Mouse (Mus musculus) 3T3-L1 (cell line): ENCODE data around the gene Pcsk7.

Experiments used
- DNase-seq: peaks from one replicate; pipeline ENCODE4 v3.0.0-alpha.2; 2015; ENCODE audit warnings: low read depth, low spot score

The Pcsk7 gene

GRCm38 (mm10) chr9:45938952-45939637, 32.8 kb downstream of the Pcsk7 start:
- no peak for DNase-seq

- no peak for DNase-seq
Measured at GRCm38 (mm10) chr9:45939794-45940193, 33.5 kb downstream of the Pcsk7 start.

- DNase-seq: no peak
Measured at GRCm38 (mm10) chr9:45941329-45941888, 35.1 kb downstream of the Pcsk7 start.

GRCm38 (mm10) chr9:45942464-45942863, 36.2 kb downstream of the Pcsk7 start:
- DNase-seq: no peak

- no peak for DNase-seq
Measured at GRCm38 (mm10) chr9:45942916-45943315, 36.6 kb downstream of the Pcsk7 start.

GRCm38 (mm10) chr9:45943628-45944505, 37.6 kb downstream of the Pcsk7 start:
- DNase-seq: no peak

DNA sequence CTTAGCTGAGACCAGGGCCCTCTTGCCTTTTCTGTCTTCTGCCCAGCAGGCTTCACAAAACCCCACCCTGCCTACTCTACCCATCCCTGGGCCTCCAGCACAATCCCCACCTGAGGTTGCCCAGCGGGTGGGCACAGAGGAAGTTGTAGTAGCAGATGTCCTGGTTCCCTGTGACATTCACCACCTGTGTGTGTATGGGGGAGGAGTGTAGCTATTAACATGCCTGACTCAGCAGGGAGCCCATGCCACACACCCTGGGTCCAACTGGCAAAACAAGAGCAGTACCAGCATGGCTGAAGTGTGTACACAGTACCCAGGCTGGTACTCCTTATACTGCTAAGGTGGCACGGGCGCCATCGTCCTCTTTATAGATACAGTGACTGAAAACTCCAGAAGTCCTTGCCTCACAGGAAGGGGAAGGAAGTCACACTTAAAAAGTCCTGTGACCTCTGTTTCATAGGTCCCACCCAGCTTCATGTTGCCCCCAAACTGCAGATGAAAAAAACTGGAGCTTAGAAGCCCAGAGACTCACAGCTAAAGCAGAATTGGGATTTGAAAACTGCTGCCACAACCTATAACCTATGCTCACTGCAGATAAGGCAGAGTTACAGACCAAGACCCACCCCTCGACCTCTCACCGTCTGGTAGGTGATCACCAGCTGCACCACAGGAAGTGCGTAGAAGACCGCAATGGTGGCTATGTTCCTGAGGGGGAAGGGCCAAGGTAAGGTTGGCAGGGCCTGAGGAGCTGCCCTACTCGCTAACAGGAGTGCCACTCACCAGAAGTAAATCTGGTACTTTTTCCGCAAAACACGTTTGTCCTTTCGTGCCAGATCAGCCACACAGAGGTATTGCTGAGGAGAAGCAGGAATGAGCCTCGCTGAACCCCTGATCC, 38.5 kb downstream of the Pcsk7 start:
- DNase-seq: no peak

DNA sequence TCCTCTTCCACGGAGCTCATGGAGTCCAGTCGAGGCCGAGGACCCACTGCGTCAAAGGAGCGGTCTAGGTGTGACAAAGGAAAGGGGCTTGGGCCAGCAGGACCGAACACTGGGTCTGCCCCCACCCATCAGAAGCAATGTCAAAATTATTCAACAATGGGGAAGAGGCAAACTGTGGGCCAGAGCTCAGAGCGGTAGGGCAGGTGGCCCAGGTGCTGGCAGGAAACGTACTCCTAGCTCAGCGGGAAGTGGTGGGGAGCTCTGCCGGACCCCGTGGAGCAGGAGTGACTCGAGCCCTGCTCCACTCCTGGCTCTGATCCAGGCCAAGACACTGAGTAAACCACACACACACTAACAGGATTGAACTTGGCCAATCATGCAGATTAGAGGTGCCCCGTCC, 39.4 kb downstream of the Pcsk7 start:
- DNase-seq: no peak

DNA sequence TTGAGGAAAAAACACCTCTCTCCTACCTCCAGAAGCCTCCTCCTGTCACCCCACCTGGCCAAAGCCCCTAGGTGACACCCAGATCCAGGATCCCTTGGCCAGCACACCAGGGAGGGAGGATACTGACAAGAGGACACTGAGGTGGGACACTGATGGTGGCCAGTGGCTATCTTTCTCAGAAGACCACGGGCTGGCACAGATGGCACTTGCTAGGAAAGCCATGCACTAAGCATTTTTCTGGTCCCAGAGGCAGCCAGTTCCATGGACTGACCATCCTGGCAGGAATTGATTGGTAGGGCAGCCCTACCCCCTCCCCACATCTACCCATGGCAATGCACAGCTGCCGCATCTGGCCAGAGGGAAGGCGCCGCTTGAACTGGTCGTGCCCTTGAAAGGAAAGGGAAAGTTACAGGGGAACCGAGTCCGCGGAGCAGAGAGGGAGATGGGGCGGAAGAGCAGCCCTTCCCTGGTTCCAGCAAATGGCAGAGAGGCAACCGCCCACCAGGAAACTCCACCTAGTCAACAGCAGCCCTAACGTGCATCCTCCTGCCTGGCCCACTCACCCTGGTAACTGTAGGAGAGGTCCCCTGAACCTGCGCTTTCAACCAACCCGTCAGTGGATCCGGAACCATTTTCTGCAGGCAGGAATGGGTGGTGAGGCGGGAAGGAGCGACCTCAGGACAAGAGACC, 40.0 kb downstream of the Pcsk7 start:
- no peak for DNase-seq

DNA sequence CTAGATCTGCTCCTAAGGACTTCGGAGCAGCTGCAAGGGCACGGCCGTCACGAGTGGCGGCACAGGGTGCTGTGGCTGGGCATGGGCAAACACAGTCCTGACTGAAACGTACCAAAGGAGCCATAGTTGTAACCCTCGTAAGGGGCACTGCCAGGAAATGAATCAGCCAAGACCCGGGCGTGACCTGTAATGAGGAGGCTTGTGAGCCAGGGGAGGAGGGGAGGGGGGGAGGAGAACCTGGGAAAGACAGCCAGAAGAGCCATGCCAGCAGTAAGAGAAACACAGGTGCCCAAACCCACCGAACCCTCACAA, 40.5 kb downstream of the Pcsk7 start:
- no peak for DNase-seq

DNA sequence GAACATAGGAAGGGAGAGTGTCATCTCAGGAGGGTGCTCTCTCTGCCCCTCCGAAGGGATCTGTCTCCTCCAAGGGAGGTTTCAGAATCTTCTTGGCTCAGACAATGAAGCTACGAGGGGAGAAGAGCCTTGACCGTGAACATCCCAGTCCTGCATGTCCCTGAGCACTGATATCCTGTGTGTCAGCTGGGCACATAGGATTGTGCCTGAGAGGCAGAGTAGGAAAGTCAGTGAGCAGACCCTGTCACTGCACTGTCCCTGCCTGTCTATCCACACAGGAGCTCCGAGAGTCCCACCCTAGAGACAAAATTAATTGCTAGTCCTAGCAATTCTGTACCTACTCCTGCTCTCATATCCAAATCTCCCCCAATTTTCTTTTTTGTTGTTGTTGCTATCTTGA, 45.8 kb downstream of the Pcsk7 start:
- DNase-seq: no peak

- DNase-seq: no peak
Measured at GRCm38 (mm10) chr9:45952890-45953289, 46.6 kb downstream of the Pcsk7 start.

DNA sequence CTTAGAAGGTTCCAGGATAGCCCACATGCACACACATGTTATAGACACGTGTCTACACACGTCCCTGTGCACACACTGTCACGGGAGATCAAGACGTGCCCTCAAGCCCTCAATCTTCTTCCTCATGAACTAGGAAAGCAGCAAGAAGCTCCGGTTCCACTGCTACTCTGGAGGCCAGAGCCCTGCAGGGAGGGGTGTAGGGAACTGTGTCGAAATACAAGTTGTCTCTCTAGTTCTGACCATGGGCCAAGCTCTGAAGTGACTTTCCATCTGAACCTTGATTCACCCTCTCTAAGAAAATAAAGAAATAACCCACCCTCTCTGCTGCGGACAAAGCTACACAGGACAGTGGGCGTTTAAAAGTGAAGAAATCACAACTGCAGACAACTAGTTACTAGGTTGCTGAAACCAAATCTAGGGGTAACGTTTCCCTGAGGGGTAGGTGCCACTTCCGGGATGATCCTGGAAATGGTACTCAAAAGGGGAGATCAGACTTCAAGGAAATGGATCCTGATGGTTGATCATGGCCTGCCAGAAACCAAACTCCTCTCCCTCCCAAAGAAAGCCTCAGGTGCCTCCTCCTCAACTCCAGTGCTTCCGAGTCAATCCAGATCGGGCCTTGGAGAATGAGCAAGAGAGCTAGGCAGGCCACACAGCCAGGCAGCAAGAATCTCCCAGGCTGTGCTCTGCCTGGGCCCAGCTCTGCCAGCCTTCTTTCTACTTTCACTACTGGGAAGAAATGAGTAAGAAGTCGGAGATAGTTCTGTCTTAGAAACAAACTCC, 47.4 kb downstream of the Pcsk7 start:
- DNase-seq: peak; percentile 43

- peak; percentile 59 for DNase-seq
Measured at GRCm38 (mm10) chr9:45954294-45955106, 48.2 kb downstream of the Pcsk7 start.

GRCm38 (mm10) chr9:45955107-45955963, 49.0 kb downstream of the Pcsk7 start, which contains the start of gene Sidt2:
Gene Sidt2 (minus strand): TSS chr9:45955258.
- peak; percentile 83 for DNase-seq

- DNase-seq: no peak
Measured at GRCm38 (mm10) chr9:45958023-45958670, 51.9 kb downstream of the Pcsk7 start.

DNA sequence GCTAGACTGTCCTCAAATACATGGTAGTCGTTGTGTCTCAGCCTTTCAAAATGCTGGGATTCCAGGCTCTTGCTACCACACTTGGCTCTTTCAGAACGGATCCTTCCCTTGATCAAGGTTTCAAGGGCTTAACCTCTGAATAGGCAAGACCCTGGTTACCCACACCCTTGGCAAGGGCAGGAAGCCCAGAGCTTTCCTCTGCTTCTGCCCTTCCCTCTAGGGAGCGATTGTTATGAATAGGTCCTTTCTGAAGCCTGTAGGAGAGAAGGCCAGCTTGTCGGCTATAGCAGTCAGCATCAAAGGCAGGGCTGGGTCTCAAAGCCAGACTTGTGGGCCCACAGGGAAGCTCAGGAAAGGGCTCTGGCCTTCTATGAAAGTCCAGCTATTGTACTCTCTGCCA, 52.6 kb downstream of the Pcsk7 start:
- no peak for DNase-seq

DNA sequence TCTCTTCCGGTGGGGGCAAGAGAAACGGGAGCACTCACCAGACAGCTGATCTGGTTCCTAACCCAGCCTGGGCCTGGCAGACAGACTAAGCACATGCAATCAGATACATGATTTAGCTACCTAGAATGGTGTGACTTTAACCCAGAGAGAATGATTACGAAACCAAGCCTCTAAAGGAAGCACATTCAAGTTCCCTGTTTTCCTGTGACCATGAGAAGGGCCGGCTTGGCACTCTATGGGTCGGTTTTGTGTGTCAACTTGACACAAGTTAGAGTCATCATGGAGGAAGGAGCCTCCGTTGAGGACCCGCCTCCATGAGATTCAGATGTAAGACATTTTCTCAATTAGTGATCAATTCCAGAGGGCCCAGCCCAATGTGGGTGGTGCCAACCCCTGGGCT, 53.4 kb downstream of the Pcsk7 start:
- DNase-seq: no peak
